In genomic region chr10:78465472-78465871, GRCm38 (mm10) we compare ENCODE assay signal across 8 mouse cellular contexts. TPM values are rescaled to one million over a fixed set of nuclear protein-coding genes. Genes with fewer than 3 reads are reported as not detected.
DNase-seq lines count a peak whose midpoint lies in the region; ATAC-seq and TF ChIP-seq lines count a peak whose summit lies in the region.

No protein-coding gene starts in this region.

- H3K9me3 ChIP-seq in hindbrain, embryonic 10.5 days: no peaks in the 10 kb centered on the region
- no peaks in the 10 kb centered on the region for H3K9me3 ChIP-seq in hindbrain, embryonic 16.5 days (ENCODE audit: control insufficient read depth, low read length)
- H3K9me3 ChIP-seq in hindbrain, postnatal 0 days (ENCODE audit: low read length): no peaks in the 10 kb centered on the region
- H3K9me3 ChIP-seq in midbrain, embryonic 16.5 days (replicated peaks; ENCODE audit: control insufficient read depth, low read length, poor library complexity, severe bottlenecking): no peaks in the 10 kb centered on the region

- H3K9ac ChIP-seq in hindbrain, embryonic 16.5 days (ENCODE audit: low read depth, low read length): no peak overlapping the region
- H3K9ac ChIP-seq in hindbrain, postnatal 0 days (replicated peaks; ENCODE audit: low read length): no peak overlapping the region
- H3K9ac ChIP-seq in midbrain, embryonic 16.5 days (ENCODE audit: low read depth, low read length): no peak overlapping the region

- H3K27ac ChIP-seq in hindbrain, embryonic 10.5 days: peak overlapping the region; percentile 83; the same call in 1 of the 2 replicates
- H3K27ac ChIP-seq in hindbrain, embryonic 16.5 days (ENCODE audit: low read depth, low read length): no peak overlapping the region
- peak overlapping the region; percentile 77 for H3K27ac ChIP-seq in bone marrow, adult 2 months (ENCODE audit: control insufficient read depth, insufficient read depth, low read depth, low read length, poor library complexity)
- peak overlapping the region; percentile 28; the same call in 1 of the 2 replicates for H3K27ac ChIP-seq in hindbrain, postnatal 0 days
- no peak overlapping the region for H3K27ac ChIP-seq in midbrain, embryonic 16.5 days (ENCODE audit: low read length)

- TF ChIP-seq POLR2A in bone marrow, adult 2 months (IDR thresholded peaks at IDR 0.05; ENCODE audit: borderline replicate concordance, control insufficient read depth, low read depth, low read length): no peak

- WGBS in hindbrain, embryonic 10.5 days: 76% methylated on average over 3 of the region's 3 CpGs
- 79% methylated on average over 3 of the region's 3 CpGs for WGBS in hindbrain, embryonic 16.5 days
- WGBS in bone marrow, adult 2 months: 6% methylated on average over 3 of the region's 3 CpGs
- WGBS in hindbrain, postnatal 0 days: 82% methylated on average over 3 of the region's 3 CpGs
- WGBS in midbrain, embryonic 16.5 days: 69% methylated on average over 3 of the region's 3 CpGs

- DNase-seq in hindbrain, embryonic 10.5 days (ENCODE audit: low spot score): no peak
- DNase-seq in hindbrain, postnatal 0 days (ENCODE audit: low spot score): no peak
- DNase-seq in kidney, adult 9 months: no peak
- no peak for DNase-seq in adrenal gland, postnatal 14 days

- H3K4me1 ChIP-seq in hindbrain, embryonic 10.5 days (replicated peaks): peaks cover 40% of the 10 kb centered on the region
- H3K4me1 ChIP-seq in hindbrain, embryonic 16.5 days (ENCODE audit: control insufficient read depth, insufficient read depth, low read depth, low read length): peaks cover 15% of the 10 kb centered on the region
- peaks cover 1% of the 10 kb centered on the region; the same call in 1 of the 2 replicates for H3K4me1 ChIP-seq in bone marrow, adult 2 months (ENCODE audit: control insufficient read depth, insufficient read depth, low read length)
- peaks cover 5% of the 10 kb centered on the region; the same call in 1 of the 2 replicates for H3K4me1 ChIP-seq in hindbrain, postnatal 0 days (ENCODE audit: insufficient read depth, low read length)
- peaks cover 19% of the 10 kb centered on the region for H3K4me1 ChIP-seq in midbrain, embryonic 16.5 days (ENCODE audit: control insufficient read depth, insufficient read depth, low read length)

- no peaks in the 10 kb centered on the region for H3K36me3 ChIP-seq in hindbrain, embryonic 10.5 days
- H3K36me3 ChIP-seq in hindbrain, embryonic 16.5 days (ENCODE audit: control insufficient read depth, insufficient read depth, low read length): no peaks in the 10 kb centered on the region
- no peaks in the 10 kb centered on the region for H3K36me3 ChIP-seq in hindbrain, postnatal 0 days (ENCODE audit: insufficient read depth, low read length)
- H3K36me3 ChIP-seq in midbrain, embryonic 16.5 days (ENCODE audit: control insufficient read depth, insufficient read depth, low read length): no peaks in the 10 kb centered on the region

- H3K27me3 ChIP-seq in hindbrain, embryonic 10.5 days (ENCODE audit: insufficient read depth, poor library complexity, severe bottlenecking): peaks cover 22% of the 10 kb centered on the region
- H3K27me3 ChIP-seq in hindbrain, embryonic 16.5 days (replicated peaks; ENCODE audit: control insufficient read depth, insufficient read depth, low read length): no peaks in the 10 kb centered on the region
- H3K27me3 ChIP-seq in hindbrain, postnatal 0 days (ENCODE audit: insufficient read depth, low read length): no peaks in the 10 kb centered on the region
- H3K27me3 ChIP-seq in midbrain, embryonic 16.5 days (ENCODE audit: control insufficient read depth, insufficient read depth, low read depth, low read length): no peaks in the 10 kb centered on the region

- H3K4me2 ChIP-seq in hindbrain, embryonic 16.5 days (ENCODE audit: low read length): no peak overlapping the region
- H3K4me2 ChIP-seq in hindbrain, postnatal 0 days (ENCODE audit: low read depth, low read length): no peak overlapping the region
- H3K4me2 ChIP-seq in midbrain, embryonic 16.5 days (ENCODE audit: low read length): peak overlapping the region; percentile 95

- no peak for TF ChIP-seq CTCF in bone marrow, adult 2 months (IDR thresholded peaks at IDR 0.05; ENCODE audit: control insufficient read depth, insufficient read depth, low read length)
- no peak for TF ChIP-seq CTCF in hindbrain, postnatal 0 days (IDR thresholded peaks at IDR 0.05; ENCODE audit: low read depth)

- peak overlapping the region; percentile 79; the same call in 1 of the 2 replicates for H3K4me3 ChIP-seq in hindbrain, embryonic 10.5 days
- H3K4me3 ChIP-seq in hindbrain, embryonic 16.5 days (ENCODE audit: low read length): no peak overlapping the region
- H3K4me3 ChIP-seq in bone marrow, adult 2 months (replicated peaks; ENCODE audit: control insufficient read depth, low read depth, low read length): no peak overlapping the region
- H3K4me3 ChIP-seq in hindbrain, postnatal 0 days (ENCODE audit: low read length): no peak overlapping the region
- H3K4me3 ChIP-seq in midbrain, embryonic 16.5 days (ENCODE audit: low read depth, low read length): no peak overlapping the region

- no peak for ATAC-seq in hindbrain, embryonic 16.5 days
- no peak; the same call in 1 of the 2 replicates for ATAC-seq in hindbrain, postnatal 0 days
- no peak for ATAC-seq in midbrain, embryonic 16.5 days
- no peak for ATAC-seq in cerebellum, adult (ENCODE audit: insufficient number of reproducible peaks, low FRiP score, low TSS enrichment)

RNA-seq across cellular contexts. Expression of gene Pdxk, which starts 0.7 kb away (rescaled TPM):
- polyA plus RNA-seq in hindbrain, embryonic 10.5 days (2016; fragmentation: Nextera tagmentation; extraction: Ambion mirVana): 10.0 and 11.1 TPM in 2 replicates
- 52.5 and 59.5 TPM in 2 replicates for polyA plus RNA-seq in hindbrain, embryonic 16.5 days (2015; fragmentation: Nextera tagmentation; extraction: Ambion mirVana)
- 2.2 and 3.3 TPM in 2 replicates for polyA plus RNA-seq in bone marrow, adult 2 months (2011; ENCODE audit: insufficient read depth, insufficient read length, low replicate concordance, missing spikeins)
- total RNA-seq in hindbrain, postnatal 0 days (2014; rRNA removed): 63.1 and 70.7 TPM in 2 replicates
- 42.8 and 45.8 TPM in 2 replicates for polyA plus RNA-seq in hindbrain, postnatal 0 days (2015; fragmentation: Nextera tagmentation; extraction: Ambion mirVana)
- polyA plus RNA-seq in midbrain, embryonic 16.5 days (2015; fragmentation: Nextera tagmentation; extraction: Ambion mirVana): 47.4 and 58.8 TPM in 2 replicates
- total RNA-seq in adrenal gland, postnatal 14 days (2021): 21.5 and 26.2 TPM in 2 replicates

RNA-seq across cellular contexts. Expression of gene Cstb, which starts 40.0 kb away (rescaled TPM):
- 117 and 129 TPM in 2 replicates for polyA plus RNA-seq in hindbrain, embryonic 10.5 days (2016; fragmentation: Nextera tagmentation; extraction: Ambion mirVana)
- polyA plus RNA-seq in hindbrain, embryonic 16.5 days (2015; fragmentation: Nextera tagmentation; extraction: Ambion mirVana): 86.1 and 102 TPM in 2 replicates
- polyA plus RNA-seq in bone marrow, adult 2 months (2011; ENCODE audit: insufficient read depth, insufficient read length, low replicate concordance, missing spikeins): 41.1 and 77.8 TPM in 2 replicates
- 80.6 and 84.4 TPM in 2 replicates for total RNA-seq in hindbrain, postnatal 0 days (2014; rRNA removed)
- polyA plus RNA-seq in hindbrain, postnatal 0 days (2015; fragmentation: Nextera tagmentation; extraction: Ambion mirVana): 147 and 148 TPM in 2 replicates
- polyA plus RNA-seq in midbrain, embryonic 16.5 days (2015; fragmentation: Nextera tagmentation; extraction: Ambion mirVana): 90.7 and 94.6 TPM in 2 replicates
- total RNA-seq in adrenal gland, postnatal 14 days (2021): 176 and 179 TPM in 2 replicates

RNA-seq across cellular contexts. Expression of gene Olfr1358, which starts 51.8 kb away (rescaled TPM):
- not detected in 2 replicates for polyA plus RNA-seq in hindbrain, embryonic 10.5 days (2016; fragmentation: Nextera tagmentation; extraction: Ambion mirVana)
- not detected in 2 replicates for polyA plus RNA-seq in hindbrain, embryonic 16.5 days (2015; fragmentation: Nextera tagmentation; extraction: Ambion mirVana)
- not detected in 2 replicates for polyA plus RNA-seq in bone marrow, adult 2 months (2011; ENCODE audit: insufficient read depth, insufficient read length, low replicate concordance, missing spikeins)
- total RNA-seq in hindbrain, postnatal 0 days (2014; rRNA removed): not detected in 2 replicates
- polyA plus RNA-seq in hindbrain, postnatal 0 days (2015; fragmentation: Nextera tagmentation; extraction: Ambion mirVana): not detected in 2 replicates
- not detected in 2 replicates for polyA plus RNA-seq in midbrain, embryonic 16.5 days (2015; fragmentation: Nextera tagmentation; extraction: Ambion mirVana)
- total RNA-seq in adrenal gland, postnatal 14 days (2021): not detected in 2 replicates

RNA-seq across cellular contexts. Expression of gene Rrp1, which starts 52.6 kb away (rescaled TPM):
- 322 and 331 TPM in 2 replicates for polyA plus RNA-seq in hindbrain, embryonic 10.5 days (2016; fragmentation: Nextera tagmentation; extraction: Ambion mirVana)
- polyA plus RNA-seq in hindbrain, embryonic 16.5 days (2015; fragmentation: Nextera tagmentation; extraction: Ambion mirVana): 422 and 440 TPM in 2 replicates
- 80.6 and 132 TPM in 2 replicates for polyA plus RNA-seq in bone marrow, adult 2 months (2011; ENCODE audit: insufficient read depth, insufficient read length, low replicate concordance, missing spikeins)
- total RNA-seq in hindbrain, postnatal 0 days (2014; rRNA removed): 176 and 179 TPM in 2 replicates
- polyA plus RNA-seq in hindbrain, postnatal 0 days (2015; fragmentation: Nextera tagmentation; extraction: Ambion mirVana): 429 and 435 TPM in 2 replicates
- 406 and 431 TPM in 2 replicates for polyA plus RNA-seq in midbrain, embryonic 16.5 days (2015; fragmentation: Nextera tagmentation; extraction: Ambion mirVana)
- 199 and 221 TPM in 2 replicates for total RNA-seq in adrenal gland, postnatal 14 days (2021)

Comparison
In these comparisons a context has a peak if more than half of its experiments do, and no peak if none do; other contexts are left out.
1. H3K27ac ChIP-seq: peak in hindbrain, embryonic 10.5 days (single experiment), bone marrow, adult 2 months (single experiment) and hindbrain, postnatal 0 days (single experiment); none in hindbrain, embryonic 16.5 days (single experiment) and midbrain, embryonic 16.5 days (single experiment).